Mouse (Mus musculus) liver, embryonic 14.5 days (tissue): ENCODE data around the gene Nfe2l2. TPM values are rescaled to one million over a fixed set of nuclear protein-coding genes. Genes with fewer than 3 reads are reported as not detected.
A peak's percentile ranks its signal among the peaks of the same experiment; 100 is the strongest.
"Not testable (repeated sequence)": the region's sequence is repeated elsewhere in the genome, so short reads cannot be mapped to it uniquely, and the experiment has no call there.

Experiments used
- ATAC-seq: fragments of 200-750 bp; cut with Nextera tagmentation; 2 replicates; pipeline ENCODE4 v1.8.0; 2017; ENCODE audit warnings: moderate number of reproducible peaks, mild to moderate bottlenecking, moderate library complexity; ENCODE audit not compliant: insufficient read depth
- DNase-seq, 3 experiments: peaks; one replicate each; pipeline ENCODE4 v3.0.0-alpha.2; 2012 to 2013; ENCODE audit warnings: low read depth in 3 of 3, low spot score in 3 of 3
- H3K27ac ChIP-seq: fragments of 300-500 bp; sonication (generic); 2 replicates; pipeline ENCODE4 v1.5.1; 2014; ENCODE audit warnings: moderate library complexity, mild to moderate bottlenecking, control low read depth, inconsistent platforms
- H3K27me3 ChIP-seq: fragments of 300-500 bp; sonication (generic); 2 replicates; pipeline ENCODE4 v1.6.1; 2014; ENCODE audit warnings: mild to moderate bottlenecking, low read length, moderate library complexity; ENCODE audit not compliant: control insufficient read depth, insufficient read depth
- H3K36me3 ChIP-seq: fragments of 300-500 bp; sonication (generic); replicated peaks from 2 replicates; pipeline ENCODE4 v1.6.1; 2014; ENCODE audit warnings: low read depth; ENCODE audit not compliant: control insufficient read depth, insufficient read depth
- H3K4me1 ChIP-seq, 2 experiments: fragments of 200-500 bp in 1 of 2; fragments of 300-500 bp in 1 of 2; sonication (generic) in 1 of 2; replicated peaks; 2 replicates each; pipeline ENCODE4 v1.6.1; 2012 to 2014; ENCODE audit warnings: antibody characterized with exemption in 1 of 2, inconsistent platforms in 1 of 2, low read length in 1 of 2; ENCODE audit not compliant: control insufficient read depth in 2 of 2, insufficient read depth in 2 of 2
- H3K4me2 ChIP-seq: fragments of 300-500 bp; sonication (generic); 2 replicates; pipeline ENCODE4 v1.6.1; 2014; ENCODE audit warnings: low read depth, mild to moderate bottlenecking, control low read depth, moderate library complexity
- H3K4me3 ChIP-seq, 2 experiments: fragments of 200-500 bp in 1 of 2; fragments of 300-500 bp in 1 of 2; sonication (generic) in 1 of 2; 2 replicates each; pipeline ENCODE4 v1.5.1; 2012 to 2014; ENCODE audit warnings: low read depth in 2 of 2, low read length in 2 of 2, mild to moderate bottlenecking in 2 of 2, control low read depth in 1 of 2, inconsistent platforms in 1 of 2, moderate library complexity in 1 of 2; ENCODE audit not compliant: insufficient read depth in 1 of 2
- H3K9ac ChIP-seq: fragments of 300-500 bp; sonication (generic); replicated peaks from 2 replicates; pipeline ENCODE4 v1.6.1; 2014; ENCODE audit warnings: mild to moderate bottlenecking, control low read depth, moderate library complexity
- H3K9me3 ChIP-seq: fragments of 300-500 bp; sonication (generic); 2 replicates; pipeline ENCODE4 v1.6.1; 2016; ENCODE audit warnings: low read length, mixed read lengths; ENCODE audit not compliant: control insufficient read depth
- CTCF ChIP-seq: IDR thresholded peaks from 2 replicates; pipeline ENCODE4 v1.5.1; 2016; ENCODE audit warnings: antibody characterized with exemption, low read depth, control low read depth
- EP300 ChIP-seq: IDR thresholded peaks from 2 replicates; pipeline ENCODE4 v1.6.1; 2016; ENCODE audit warnings: antibody characterized with exemption, low read depth
- WGBS: fragments of 180-500 bp; shearing (Covaris S2); extraction: QIAGEN DNeasy Blood & Tissue Kit; methylation state at CpG from one replicate; pipeline ENCODE4 v1.1.7; 2014; ENCODE audit not compliant: insufficient replicate concordance; 5-methylcytosine and 5-hydroxymethylcytosine counted together
- polyA plus RNA-seq, 2 experiments: library from polyadenylated mRNA; depleted of rRNA in 1 of 2; stranded (reverse) in 1 of 2; unstranded in 1 of 2; fragments of >200 nt; fragmentation: Nextera tagmentation in 1 of 2; extraction: Ambion mirVana in 1 of 2; gene quantifications; 2 replicates each; pipeline versions ENCODE4 v1.2.1 to v1.2.3; 2012 to 2014

Nfe2l2 gene
- polyA plus RNA-seq, 2 experiments: 30.4 to 40.0 TPM

- peaks cover 45 to 49% of the 10 kb centered on the region in 2 experiments for H3K4me1 ChIP-seq
These were observed 5.6 kb downstream of the Nfe2l2 start for GRCm38 (mm10) chr2:75698874-75699273.

DNA sequence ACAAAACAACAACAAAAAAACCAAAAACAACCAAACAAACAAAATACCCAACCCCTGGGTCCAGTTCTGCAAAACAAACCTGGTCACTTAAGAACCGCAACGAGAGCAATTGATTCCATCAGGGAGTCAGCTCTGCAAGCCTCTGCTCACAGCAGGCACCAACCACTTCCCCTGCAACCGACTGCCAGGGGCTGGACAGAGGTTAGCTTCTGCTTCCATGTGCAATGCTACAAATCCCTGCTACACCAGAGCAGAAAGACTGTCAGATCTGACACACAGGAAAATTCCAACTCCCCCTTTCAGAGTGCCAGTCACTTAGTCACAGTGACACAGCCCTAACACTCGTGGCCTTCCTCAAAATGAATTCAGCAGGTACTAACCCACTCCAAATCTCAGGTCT lies 6.4 kb downstream of the Nfe2l2 start:
- 22% methylated on average over 4 of the region's 4 CpGs for WGBS
- Histone ChIP-seq H3K4me1 (peaks cover 45 to 56% of the 10 kb centered on the region in 2 experiments), H3K36me3 (peaks cover 21% of the 10 kb centered on the region), H3K9ac (no peak overlapping the region), H3K4me3 (no peak overlapping the region), H3K27ac (no peak overlapping the region), H3K9me3 (no peaks in the 10 kb centered on the region), H3K27me3 (no peaks in the 10 kb centered on the region), H3K4me2 (no peak overlapping the region)
- ATAC-seq: no peak
- no peak for DNase-seq
- TF ChIP-seq CTCF (no peak), EP300 (no peak)

More at GRCm38 (mm10) chr2:75698874-75699273, 5.6 kb downstream of the Nfe2l2 start:
- H3K36me3 ChIP-seq: peaks cover 19% of the 10 kb centered on the region
- DNase-seq (no peak), ATAC-seq (no peak)
- H3K9ac ChIP-seq: no peak overlapping the region
- 87% methylated on average over 3 of the region's 3 CpGs for WGBS
- H3K4me3 ChIP-seq: no peak overlapping the region
- no peaks in the 10 kb centered on the region for H3K9me3 ChIP-seq
- H3K27ac ChIP-seq: no peak overlapping the region
- H3K27me3 ChIP-seq: no peaks in the 10 kb centered on the region
- TF ChIP-seq EP300 (no peak), CTCF (no peak)
- no peak overlapping the region for H3K4me2 ChIP-seq

GRCm38 (mm10) chr2:75697222-75697621 lies 7.2 kb downstream of the Nfe2l2 start:
- DNase-seq (no peak), ATAC-seq (no peak)
- peaks cover 43 to 56% of the 10 kb centered on the region in 2 experiments for H3K4me1 ChIP-seq
- no peaks in the 10 kb centered on the region for H3K27me3 ChIP-seq
- no peaks in the 10 kb centered on the region for H3K9me3 ChIP-seq
- 67% methylated on average over 3 of the region's 3 CpGs for WGBS
- no peak overlapping the region for H3K4me3 ChIP-seq
- no peak overlapping the region for H3K9ac ChIP-seq
- TF ChIP-seq CTCF (no peak), EP300 (no peak)
- no peak overlapping the region for H3K27ac ChIP-seq
- H3K36me3 ChIP-seq: peaks cover 21% of the 10 kb centered on the region
- no peak overlapping the region; the same call in 1 of the 2 replicates for H3K4me2 ChIP-seq

DNA sequence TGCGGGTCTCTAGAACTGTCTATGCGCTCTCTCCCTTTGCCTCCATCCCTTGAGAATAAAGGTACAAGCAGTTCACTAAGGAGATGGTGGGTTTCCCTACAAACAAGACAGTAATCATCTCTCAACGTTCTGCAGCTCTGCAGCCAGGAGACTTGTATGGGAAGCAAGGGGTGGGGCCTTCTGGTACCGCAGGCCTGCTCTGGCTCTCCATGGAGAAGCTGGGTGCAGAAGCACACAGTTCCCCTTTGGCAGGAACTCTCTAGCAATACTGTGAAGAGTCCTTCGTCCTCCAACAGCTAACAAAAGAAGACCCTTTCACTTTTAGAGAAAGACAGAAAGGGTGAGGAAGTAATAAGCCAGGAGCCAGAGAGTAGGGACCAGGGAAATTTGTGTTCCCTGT lies 8.1 kb downstream of the Nfe2l2 start:
- no peak for DNase-seq
- Histone ChIP-seq H3K27me3 (no peaks in the 10 kb centered on the region), H3K4me2 (no peak overlapping the region), H3K4me1 (peaks cover 34 to 55% of the 10 kb centered on the region in 2 experiments), H3K9ac (no peak overlapping the region), H3K9me3 (no peaks in the 10 kb centered on the region), H3K36me3 (peaks cover 27% of the 10 kb centered on the region), H3K4me3 (no peak overlapping the region), H3K27ac (no peak overlapping the region)
- no peak for ATAC-seq
- WGBS: 38% methylated on average over 5 of the region's 5 CpGs
- no peak for TF ChIP-seq CTCF
- TF ChIP-seq EP300: no peak

DNA sequence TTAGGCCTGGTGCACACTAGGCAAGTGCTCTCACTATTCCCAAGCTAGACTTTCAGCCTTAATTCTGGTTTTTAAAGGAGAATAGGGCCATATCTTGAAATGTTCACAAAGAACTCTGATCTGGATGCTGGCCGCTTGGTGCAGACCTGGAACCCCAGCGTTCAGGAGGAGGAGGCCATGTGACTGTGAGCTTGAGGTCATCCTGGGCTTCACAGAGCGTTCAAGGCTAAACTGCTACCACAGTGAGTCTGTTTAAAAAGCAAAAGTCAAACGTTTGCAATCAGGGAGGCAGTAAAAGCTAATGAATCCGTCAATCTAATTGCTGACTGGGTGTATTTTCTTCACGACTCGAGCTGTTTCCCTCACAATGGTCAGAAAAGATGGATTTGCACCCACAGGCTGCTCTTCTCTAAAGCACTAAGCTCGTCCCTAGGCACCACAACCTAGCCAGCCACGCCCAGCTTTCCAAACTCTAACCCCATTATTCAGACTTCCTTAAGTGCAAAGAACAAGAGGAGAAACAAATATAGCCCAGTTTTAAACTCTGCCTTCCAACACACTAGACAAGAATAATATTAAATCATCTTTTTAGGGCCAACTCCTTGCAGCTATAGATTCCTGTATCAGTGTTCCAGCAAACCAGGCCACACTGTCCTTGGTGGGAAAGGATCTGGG lies 8.6 kb downstream of the Nfe2l2 start:
- Histone ChIP-seq H3K4me3 (no peak overlapping the region), H3K27me3 (no peaks in the 10 kb centered on the region), H3K9me3 (no peaks in the 10 kb centered on the region), H3K9ac (no peak overlapping the region), H3K4me2 (peak overlapping the region; percentile 8; the same call in 1 of the 2 replicates), H3K27ac (no peak overlapping the region), H3K4me1 (peaks cover 28 to 49% of the 10 kb centered on the region in 2 experiments), H3K36me3 (peaks cover 24% of the 10 kb centered on the region)
- DNase-seq (no peak), ATAC-seq (no peak)
- WGBS: 62% methylated on average over 9 of the region's 9 CpGs
- TF ChIP-seq CTCF (no peak), EP300 (no peak)

DNA sequence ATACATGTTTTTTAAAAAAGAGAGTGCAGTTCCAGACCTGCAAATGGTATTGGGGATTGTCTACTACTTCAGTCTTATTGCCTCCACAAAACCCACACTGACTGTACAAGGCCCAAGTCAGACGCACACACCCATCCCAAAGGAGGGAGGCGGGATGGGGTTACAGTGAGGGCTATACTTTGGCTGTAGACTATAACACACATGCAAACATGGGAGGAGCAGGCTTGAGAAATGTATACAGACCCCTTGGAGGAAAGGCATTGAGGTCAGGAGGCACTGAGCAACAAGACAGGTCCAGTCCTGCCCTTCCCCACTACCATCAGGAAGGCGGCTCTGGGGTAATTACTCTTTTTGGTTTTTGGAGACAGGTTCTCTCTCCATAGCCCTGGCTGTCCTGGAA lies 9.5 kb downstream of the Nfe2l2 start:
- Histone ChIP-seq H3K4me1 (peaks cover 21 to 45% of the 10 kb centered on the region in 2 experiments), H3K36me3 (peaks cover 17% of the 10 kb centered on the region)
- not testable (repeated sequence) for H3K4me2 ChIP-seq, H3K4me3 ChIP-seq, H3K27ac ChIP-seq, H3K27me3 ChIP-seq, H3K9ac ChIP-seq, H3K9me3 ChIP-seq, DNase-seq, ATAC-seq
- 88% methylated on average over 3 of the region's 3 CpGs for WGBS
